Comparison of ENCODE assay signal across 9 mouse cellular contexts in the genomic region with DNA sequence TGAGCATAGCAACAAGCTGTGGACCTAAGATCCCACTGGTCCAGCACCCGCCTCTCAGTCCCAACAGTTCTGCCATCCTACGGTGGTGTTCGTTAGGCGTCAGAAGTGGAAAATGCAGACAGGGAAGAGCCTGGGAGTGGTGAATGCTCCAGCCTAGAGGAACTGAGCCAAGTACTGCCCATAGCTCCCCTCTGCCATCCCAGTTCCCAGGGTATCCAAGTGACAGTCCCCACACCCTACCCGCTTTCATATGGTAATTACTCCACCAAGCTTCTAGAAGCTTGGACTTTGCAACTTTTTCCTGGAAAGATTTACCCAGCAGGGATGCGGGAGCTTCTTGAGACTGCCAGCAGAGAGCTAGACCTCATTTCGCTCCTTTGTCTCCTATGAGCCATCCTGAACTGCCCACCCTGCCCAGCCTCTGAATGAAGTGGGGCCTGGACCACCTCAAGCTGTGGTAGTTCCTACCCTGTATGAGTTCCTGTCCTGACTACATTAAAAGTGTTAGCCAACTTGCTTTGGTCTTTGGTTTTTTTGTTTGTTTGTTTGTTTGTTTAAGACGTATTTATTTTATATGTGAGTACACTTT.
DNase-seq lines count a peak whose midpoint lies in the region; ATAC-seq and TF ChIP-seq lines count a peak whose summit lies in the region.
"Had no signal": no experiment of that assay in that cellular context is flagged by ENCODE, and none has a peak within 500 bp of the region (broad histone marks: within the 10 kb centered on the region; RNA-seq: fewer than 3 reads in every experiment).

No protein-coding gene starts in this region.

- TF ChIP-seq CTCF in ES-Bruce4 (IDR thresholded peaks at IDR 0.05; ENCODE audit: low read depth, low read length), result no peak

- peaks cover 22% of the 10 kb centered on the region for H3K4me1 ChIP-seq in ES-Bruce4 (ENCODE audit: control insufficient read depth, insufficient read depth, low read length)
- peaks cover 11% of the 10 kb centered on the region; the same call in 1 of the 2 replicates for H3K4me1 ChIP-seq in forebrain, embryonic 16.5 days (replicated peaks; ENCODE audit: control insufficient read depth, insufficient read depth, low read length)
- H3K4me1 ChIP-seq in liver, embryonic 12.5 days, result peaks cover 63% of the 10 kb centered on the region

- no peak for TF ChIP-seq POLR2A in ES-Bruce4 (IDR thresholded peaks at IDR 0.05; ENCODE audit: insufficient read depth, low read length)

- no peak overlapping the region for H3K4me3 ChIP-seq in ES-Bruce4 (ENCODE audit: low read depth, low read length)
- no peak overlapping the region for H3K4me3 ChIP-seq in forebrain, embryonic 16.5 days (replicated peaks; ENCODE audit: low read length)
- no peak overlapping the region for H3K4me3 ChIP-seq in liver, embryonic 12.5 days

- peak overlapping the region; percentile 41 for H3K27ac ChIP-seq in ES-Bruce4 (ENCODE audit: insufficient read depth, low read length)
- H3K27ac ChIP-seq in forebrain, embryonic 16.5 days (ENCODE audit: low read length), result peak overlapping the region; percentile 53
- no peak overlapping the region for H3K27ac ChIP-seq in liver, embryonic 12.5 days

- WGBS in forebrain, embryonic 16.5 days, result 35% methylated on average over 8 of the region's 8 CpGs
- WGBS in liver, embryonic 12.5 days (ENCODE audit: insufficient replicate concordance), result 87% methylated on average over 8 of the region's 8 CpGs

- H3K9me3 ChIP-seq in ES-Bruce4 (replicated peaks; ENCODE audit: control insufficient read depth, insufficient read depth, low read length, poor library complexity, severe bottlenecking), result no peaks in the 10 kb centered on the region
- H3K9me3 ChIP-seq in forebrain, embryonic 16.5 days (ENCODE audit: control insufficient read depth, low read length), result no peaks in the 10 kb centered on the region
- no peaks in the 10 kb centered on the region for H3K9me3 ChIP-seq in liver, embryonic 12.5 days (replicated peaks)

- no peak overlapping the region for H3K4me2 ChIP-seq in forebrain, embryonic 16.5 days (ENCODE audit: low read length)
- H3K4me2 ChIP-seq in liver, embryonic 12.5 days, result no peak overlapping the region

- H3K36me3 ChIP-seq in ES-Bruce4 (ENCODE audit: control insufficient read depth, insufficient read depth, low read length, poor library complexity, severe bottlenecking), result no peaks in the 10 kb centered on the region
- H3K36me3 ChIP-seq in forebrain, embryonic 16.5 days (ENCODE audit: control insufficient read depth, insufficient read depth), result no peaks in the 10 kb centered on the region
- peaks cover 52% of the 10 kb centered on the region for H3K36me3 ChIP-seq in liver, embryonic 12.5 days

- peak; percentile 4 for ATAC-seq in CD4-positive, CD25-positive, alpha-beta regulatory T cell, adult 4 months
- peak; percentile 81 for ATAC-seq in forebrain, embryonic 16.5 days
- no peak for ATAC-seq in liver, embryonic 12.5 days

- DNase-seq in kidney, postnatal 36 days, result peak; percentile 40 to 55
- DNase-seq in embryo, embryonic 10.5 days (ENCODE audit: low spot score), result no peak
- no peak for DNase-seq in cerebellum, adult 9-11 months
- DNase-seq: adrenal gland, postnatal 36 days; heart, adult 18-20 months had no signal

- TF ChIP-seq EP300 in ES-Bruce4 (IDR thresholded peaks at IDR 0.05; ENCODE audit: insufficient read depth, low read depth, low read length), result no peak

- H3K27me3 ChIP-seq in ES-Bruce4 (ENCODE audit: control insufficient read depth, insufficient read depth, low read length, poor library complexity, severe bottlenecking), result no peaks in the 10 kb centered on the region
- H3K27me3 ChIP-seq in forebrain, embryonic 16.5 days (replicated peaks; ENCODE audit: control insufficient read depth, insufficient read depth, low read length), result no peaks in the 10 kb centered on the region
- no peaks in the 10 kb centered on the region for H3K27me3 ChIP-seq in liver, embryonic 12.5 days (replicated peaks)

- no peak overlapping the region for H3K9ac ChIP-seq in ES-Bruce4 (ENCODE audit: low read depth, poor library complexity, severe bottlenecking)
- H3K9ac ChIP-seq in forebrain, embryonic 16.5 days (replicated peaks; ENCODE audit: low read depth, low read length), result no peak overlapping the region
- H3K9ac ChIP-seq in liver, embryonic 12.5 days, result no peak overlapping the region

Comparison
In these comparisons a context has a peak if more than half of its experiments do, and no peak if none do; other contexts are left out.
1. DNase-seq: peak in kidney, postnatal 36 days (2 of 2); none in embryo, embryonic 10.5 days (single experiment) and cerebellum, adult 9-11 months (single experiment).